Mouse (Mus musculus) testis, adult 2 months (tissue): ENCODE results near the gene Pitpnc1. TPM values are rescaled to one million over a fixed set of nuclear protein-coding genes. Genes with fewer than 3 reads are reported as not detected.
"Not testable (repeated sequence)": the region's sequence is repeated elsewhere in the genome, so short reads cannot be mapped to it uniquely, and the experiment has no call there.

Source experiments
- H3K27ac ChIP-seq: fragments of 200-500 bp; 2 replicates; pipeline ENCODE4 v1.5.1; 2012; ENCODE audit warnings: low read depth, low read length; ENCODE audit not compliant: control insufficient read depth, insufficient read depth
- H3K27me3 ChIP-seq: fragments of 200-500 bp; 2 replicates; pipeline ENCODE4 v1.6.1; 2012; ENCODE audit warnings: mild to moderate bottlenecking, low read length, moderate library complexity; ENCODE audit not compliant: control insufficient read depth, insufficient read depth
- H3K36me3 ChIP-seq: fragments of 200-500 bp; 2 replicates; pipeline ENCODE4 v1.6.1; 2012; ENCODE audit warnings: mild to moderate bottlenecking, low read length; ENCODE audit not compliant: control insufficient read depth, insufficient read depth
- H3K4me1 ChIP-seq: fragments of 200-500 bp; 2 replicates; pipeline ENCODE4 v1.6.1; 2012; ENCODE audit warnings: low read length; ENCODE audit not compliant: control insufficient read depth, insufficient read depth
- H3K4me3 ChIP-seq: fragments of 200-500 bp; 2 replicates; pipeline ENCODE4 v1.5.1; 2012; ENCODE audit warnings: low read depth, mild to moderate bottlenecking, low read length, moderate library complexity, mixed read lengths; ENCODE audit not compliant: control insufficient read depth
- CTCF ChIP-seq: fragments of 200-500 bp; IDR thresholded peaks from 2 replicates; pipeline ENCODE4 v1.5.1; 2012; ENCODE audit warnings: low read depth, mild to moderate bottlenecking, inconsistent platforms, low read length, moderate library complexity; ENCODE audit not compliant: control insufficient read depth, insufficient read depth, insufficient replicate concordance
- POLR2A ChIP-seq: fragments of 200-500 bp; IDR thresholded peaks from 2 replicates; pipeline ENCODE4 v1.6.1; 2012; ENCODE audit warnings: low read depth, mild to moderate bottlenecking, inconsistent platforms, low read length, moderate library complexity; ENCODE audit not compliant: control insufficient read depth
- polyA plus RNA-seq: library from polyadenylated mRNA; depleted of rRNA; stranded (reverse); fragments of >200 nt; gene quantifications from 2 replicates; pipeline ENCODE4 v1.2.3, GENCODE M21; 2012; rRNA removed

Gene Pitpnc1
- polyA plus RNA-seq = 1.5 and 1.6 TPM in 2 replicates

DNA sequence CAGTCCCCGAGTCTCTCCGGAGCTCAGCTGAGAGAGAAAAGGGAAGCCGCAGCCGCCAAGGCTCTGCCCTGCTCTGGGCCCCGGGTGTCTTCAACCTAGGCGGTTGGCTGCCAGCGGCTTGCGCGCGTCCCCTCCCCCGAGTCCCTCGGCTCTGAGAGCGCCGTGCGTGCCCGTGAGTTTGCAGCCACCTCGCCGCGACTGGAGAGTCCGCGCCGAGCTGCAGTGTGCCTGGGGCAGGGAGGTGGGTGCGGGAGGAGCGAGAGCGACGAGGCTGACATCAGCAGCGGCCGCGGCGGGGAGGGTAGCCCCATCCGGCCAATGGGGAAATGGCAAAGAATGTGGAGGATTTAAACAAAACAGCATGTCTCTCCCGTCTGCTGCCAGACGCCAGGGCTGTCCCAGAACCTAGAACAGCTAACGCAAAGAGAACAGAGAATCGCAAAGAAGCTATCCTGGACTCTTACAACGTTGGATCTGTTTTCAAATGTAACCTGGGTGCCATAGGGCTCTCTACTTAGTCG, at the start of gene Pitpnc1:
Gene Pitpnc1 (minus strand): TSS at position 179 of the 521 bp plus-strand sequence.
- TF ChIP-seq POLR2A = peak; percentile 69
- no peak for TF ChIP-seq CTCF
- Histone ChIP-seq H3K36me3 (no peaks in the 10 kb centered on the region), H3K4me1 (peaks cover 5% of the 10 kb centered on the region), H3K27ac (peak within 1 kb of the TSS; percentile 29; the same call in 1 of the 2 replicates), H3K27me3 (no peaks in the 10 kb centered on the region), H3K4me3 (peak within 1 kb of the TSS; percentile 80)

GRCm38 (mm10) chr11:107518645-107519429, 48.3 kb upstream of the Pitpnc1 start:
- TF ChIP-seq POLR2A (no peak), CTCF (no peak)
- no peaks in the 10 kb centered on the region for H3K36me3 ChIP-seq
- H3K4me3 ChIP-seq = no peak overlapping the region
- H3K27me3 ChIP-seq = no peaks in the 10 kb centered on the region
- H3K4me1 ChIP-seq = no peaks in the 10 kb centered on the region
- peak overlapping the region; percentile 2 for H3K27ac ChIP-seq

DNA sequence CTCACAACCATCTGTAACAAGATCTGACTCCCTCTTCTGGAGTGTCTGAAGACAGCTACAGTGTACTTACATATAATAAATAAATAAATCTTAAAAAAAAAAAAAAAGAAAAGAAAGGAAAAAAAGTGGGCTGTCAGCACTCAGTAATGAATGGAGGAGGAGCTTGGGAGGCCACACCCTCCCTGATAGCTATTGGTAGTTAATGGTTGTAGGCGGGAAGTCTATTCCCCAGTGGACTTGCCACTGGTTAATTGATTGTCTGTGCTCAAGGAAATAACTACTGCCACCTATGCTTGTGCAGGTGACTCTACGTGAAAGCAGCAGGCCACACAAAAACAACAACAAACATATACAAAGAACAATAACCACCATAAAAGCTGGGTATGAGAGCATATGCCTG, 45.9 kb upstream of the Pitpnc1 start:
- no peak for TF ChIP-seq POLR2A
- no peak for TF ChIP-seq CTCF
- no peaks in the 10 kb centered on the region for H3K27me3 ChIP-seq
- H3K27ac ChIP-seq = no peak overlapping the region
- H3K36me3 ChIP-seq = no peaks in the 10 kb centered on the region
- no peaks in the 10 kb centered on the region for H3K4me1 ChIP-seq
- no peak overlapping the region for H3K4me3 ChIP-seq

- TF ChIP-seq CTCF = no peak
- TF ChIP-seq POLR2A = no peak
- Histone ChIP-seq H3K4me3 (no peak overlapping the region), H3K27ac (peak overlapping the region; percentile 65), H3K4me1 (peaks cover 9% of the 10 kb centered on the region), H3K27me3 (no peaks in the 10 kb centered on the region), H3K36me3 (no peaks in the 10 kb centered on the region)
Observed at GRCm38 (mm10) chr11:107513047-107513446, 42.5 kb upstream of the Pitpnc1 start.

- H3K27me3 ChIP-seq, H3K4me3 ChIP-seq, H3K27ac ChIP-seq, H3K4me1 ChIP-seq, H3K36me3 ChIP-seq: not testable (repeated sequence)
- TF ChIP-seq CTCF = peak; percentile 67; the same call in 1 of the 2 replicates
Observed at GRCm38 (mm10) chr11:107511954-107512353, 41.5 kb upstream of the Pitpnc1 start.

- Histone ChIP-seq H3K4me3 (peak overlapping the region; percentile 12), H3K27ac (peak overlapping the region; percentile 55), H3K4me1 (peaks cover 9% of the 10 kb centered on the region), H3K27me3 (no peaks in the 10 kb centered on the region), H3K36me3 (no peaks in the 10 kb centered on the region)
- TF ChIP-seq POLR2A = no peak
- TF ChIP-seq CTCF = no peak
Observed at GRCm38 (mm10) chr11:107510362-107511269, 40.1 kb upstream of the Pitpnc1 start.
